14 mouse cellular contexts compared by ENCODE assay signal in genomic region chr10:81175345-81175701, GRCm38 (mm10). TPM values are rescaled to one million over a fixed set of nuclear protein-coding genes. Genes with fewer than 3 reads are reported as not detected.
DNase-seq lines count a peak whose midpoint lies in the region; ATAC-seq and TF ChIP-seq lines count a peak whose summit lies in the region.
"Not testable (repeated sequence)": the region's sequence is repeated elsewhere in the genome, so short reads cannot be mapped to it uniquely, and the experiment has no call there.
"Had no signal": no experiment of that assay in that cellular context is flagged by ENCODE, and none has a peak within 500 bp of the region (broad histone marks: within the 10 kb centered on the region; RNA-seq: fewer than 3 reads in every experiment).

No protein-coding gene starts in this region.

- H3K4me2 ChIP-seq in CH12.LX (ENCODE audit: insufficient read depth, low read depth, poor library complexity, severe bottlenecking), result peak overlapping the region; percentile 93
- peak overlapping the region; percentile 66 for H3K4me2 ChIP-seq in forebrain, embryonic 14.5 days (ENCODE audit: low read length)
- H3K4me2 ChIP-seq in heart, postnatal 0 days (ENCODE audit: low read depth, low read length), result peak overlapping the region; percentile 53
- H3K4me2 ChIP-seq in kidney, embryonic 14.5 days (replicated peaks; ENCODE audit: low read depth, low read length), result peak overlapping the region; percentile 83; the same call in 1 of the 2 replicates
- peak overlapping the region; percentile 99 for H3K4me2 ChIP-seq in liver, embryonic 11.5 days
- H3K4me2 ChIP-seq in midbrain, embryonic 11.5 days, result peak overlapping the region; percentile 74; the same call in 1 of the 2 replicates

- ATAC-seq in forebrain, embryonic 14.5 days; heart, postnatal 0 days (ENCODE audit: insufficient read depth, low read depth); kidney, embryonic 14.5 days (ENCODE audit: low FRiP score, low TSS enrichment); liver, embryonic 11.5 days (replicated peaks; ENCODE audit: low FRiP score); midbrain, embryonic 11.5 days (ENCODE audit: low FRiP score): not testable (repeated sequence)

- WGBS in forebrain, embryonic 14.5 days, result 9% methylated on average over 4 of the region's 4 CpGs
- WGBS in heart, postnatal 0 days, result 12% methylated on average over 4 of the region's 4 CpGs
- WGBS in kidney, embryonic 14.5 days, result 5% methylated on average over 4 of the region's 4 CpGs
- 9% methylated on average over 4 of the region's 4 CpGs for WGBS in liver, embryonic 11.5 days
- whole genome bisulfite sequencing in midbrain, embryonic 11.5 days, result 13% methylated on average over 4 of the region's 4 CpGs
- 2% methylated on average over 4 of the region's 4 CpGs for whole genome bisulfite sequencing in small intestine, adult 2 months

- peaks cover 38% of the 10 kb centered on the region for H3K79me2 ChIP-seq in CH12.LX (replicated peaks; ENCODE audit: control insufficient read depth, extremely low read depth, insufficient read depth, poor library complexity, severe bottlenecking)

- in situ Hi-C loops in CH12.LX (cut with MboI; ENCODE audit: low pct_ligation_motif_present, low pct_unique_long_range_greater_than_20kb, low sequenced_read_pairs), result loop anchor here (10.0 kb wide), 1 partner anchor 101 kb away; the partner anchor contains the start of gene Thop1

- not testable (repeated sequence) for H3K27ac ChIP-seq in CH12.LX (ENCODE audit: insufficient read depth, low read depth); cortical plate, adult 2 months (ENCODE audit: insufficient read depth, low read length)
- H3K27ac ChIP-seq in forebrain, embryonic 14.5 days (ENCODE audit: low read depth, low read length), result peak overlapping the region; percentile 93
- H3K27ac ChIP-seq in heart, postnatal 0 days (ENCODE audit: low read depth), result peak overlapping the region; percentile 95
- H3K27ac ChIP-seq in kidney, embryonic 14.5 days (ENCODE audit: low read depth, low read length), result peak overlapping the region; percentile 92
- H3K27ac ChIP-seq in liver, embryonic 11.5 days (ENCODE audit: low read depth, low read length), result peak overlapping the region; percentile 92; the same call in 1 of the 2 replicates
- H3K27ac ChIP-seq in midbrain, embryonic 11.5 days (ENCODE audit: low read depth, low read length), result peak overlapping the region; percentile 86
- H3K27ac ChIP-seq in small intestine, adult 2 months (ENCODE audit: insufficient read depth, low read depth, low read length), result peak overlapping the region; percentile 78

- not testable (repeated sequence) for TF ChIP-seq EP300 in CH12.LX (IDR thresholded peaks at IDR 0.05; ENCODE audit: low read length); heart, postnatal 0 days (IDR thresholded peaks at IDR 0.05; ENCODE audit: low read depth)

- TF ChIP-seq RAD21 in CH12.LX (IDR thresholded peaks at IDR 0.05; ENCODE audit: low read depth, low read length), result not testable (repeated sequence)

- 0 out of 2 replicates have a peak overlapping the region, but pooled peaks have one; percentile 9 for H3K9ac ChIP-seq in CH12.LX (ENCODE audit: insufficient read depth, low read depth)
- H3K9ac ChIP-seq in forebrain, embryonic 14.5 days (ENCODE audit: low read length), result peak overlapping the region; percentile 66
- H3K9ac ChIP-seq in heart, postnatal 0 days (replicated peaks; ENCODE audit: low read depth, low read length); liver, embryonic 11.5 days (ENCODE audit: low read depth, low read length): not testable (repeated sequence)
- H3K9ac ChIP-seq in kidney, embryonic 14.5 days (ENCODE audit: low read depth, low read length), result peak overlapping the region; percentile 57; the same call in 1 of the 2 replicates
- H3K9ac ChIP-seq in midbrain, embryonic 11.5 days (ENCODE audit: low read length), result peak overlapping the region; percentile 79; the same call in 1 of the 2 replicates

- not testable (repeated sequence) for DNase-seq in CH12.LX (ENCODE audit: extremely low read depth); heart, postnatal 0 days (ENCODE audit: low spot score); liver, embryonic 11.5 days (ENCODE audit: low spot score); midbrain, embryonic 11.5 days (ENCODE audit: low spot score, missing footprints)
- DNase-seq in forebrain, embryonic 14.5 days (ENCODE audit: low spot score), result peak; percentile 72

- TF ChIP-seq CTCF in CH12.LX (conservative IDR thresholded peaks at IDR 0.05 in 1 of 2, IDR thresholded peaks at IDR 0.05 in 1 of 2; ENCODE audit: low read depth in 2 of 2, low read length in 2 of 2), result peak in 1 of 2 experiments; percentile 6; a peak in 1 of 4 replicates
- not testable (repeated sequence) for TF ChIP-seq CTCF in cortical plate, adult 2 months (IDR thresholded peaks at IDR 0.05; ENCODE audit: extremely low read depth, insufficient read depth, low read length); heart, postnatal 0 days (IDR thresholded peaks at IDR 0.05; ENCODE audit: low read depth); small intestine, adult 2 months (IDR thresholded peaks at IDR 0.05; ENCODE audit: extremely low read depth, insufficient read length, insufficient replicate concordance, low read depth, low read length)

- TF ChIP-seq POLR2A in CH12.LX (IDR thresholded peaks at IDR 0.05; ENCODE audit: low read depth, low read length); cortical plate, adult 2 months (IDR thresholded peaks at IDR 0.05; ENCODE audit: extremely low read depth, insufficient read depth, low read length); small intestine, adult 2 months (IDR thresholded peaks at IDR 0.05; ENCODE audit: low read depth, low read length): not testable (repeated sequence)

- H3K4me3 ChIP-seq in CH12.LX (replicated peaks in 1 of 3; ENCODE audit: low read depth in 2 of 3, low read length in 2 of 3, poor library complexity in 1 of 3), result peak overlapping the region in 1 of 3 experiments; percentile 28
- H3K4me3 ChIP-seq in cortical plate, adult 2 months (ENCODE audit: insufficient read depth, low read length), result peak overlapping the region; percentile 24; the same call in 1 of the 2 replicates
- peak overlapping the region; percentile 36; the same call in 1 of the 2 replicates for H3K4me3 ChIP-seq in forebrain, embryonic 14.5 days (ENCODE audit: low read depth, low read length)
- H3K4me3 ChIP-seq in heart, postnatal 0 days (ENCODE audit: low read depth, low read length), result peak overlapping the region; percentile 29
- peak overlapping the region; percentile 38; the same call in 1 of the 2 replicates for H3K4me3 ChIP-seq in kidney, embryonic 14.5 days (ENCODE audit: low read length)
- H3K4me3 ChIP-seq in liver, embryonic 11.5 days (ENCODE audit: low read depth, low read length), result peak overlapping the region; percentile 41; the same call in 1 of the 2 replicates
- H3K4me3 ChIP-seq in midbrain, embryonic 11.5 days (ENCODE audit: low read depth, low read length); small intestine, adult 2 months (ENCODE audit: low read depth, low read length): not testable (repeated sequence)

- H3K9me3 ChIP-seq in CH12.LX (replicated peaks; ENCODE audit: low read length); forebrain, embryonic 14.5 days (replicated peaks; ENCODE audit: control insufficient read depth, low read length); heart, postnatal 0 days (replicated peaks; ENCODE audit: control insufficient read depth, low read length); kidney, embryonic 14.5 days (ENCODE audit: control insufficient read depth, low read length); liver, embryonic 11.5 days (ENCODE audit: control insufficient read depth, low read length); midbrain, embryonic 11.5 days (ENCODE audit: control insufficient read depth, low read length): not testable (repeated sequence)

- dilution Hi-C loops in CH12.LX (cut with MboI; ENCODE audit: extremely low pct_ligation_motif_present, extremely low pct_unique_long_range_greater_than_20kb, low sequenced_read_pairs), result not testable (repeated sequence)

- H3K36me3 ChIP-seq in CH12.LX (replicated peaks in 1 of 2; ENCODE audit: control insufficient read depth in 1 of 2, insufficient read depth in 1 of 2, low read length in 1 of 2), result peaks cover 30 to 33% of the 10 kb centered on the region in 2 experiments
- H3K36me3 ChIP-seq in forebrain, embryonic 14.5 days (ENCODE audit: control insufficient read depth, insufficient read depth, low read length), result peaks cover 30% of the 10 kb centered on the region
- peaks cover 31% of the 10 kb centered on the region for H3K36me3 ChIP-seq in heart, postnatal 0 days (replicated peaks; ENCODE audit: control insufficient read depth, insufficient read depth, low read length)
- H3K36me3 ChIP-seq in kidney, embryonic 14.5 days (ENCODE audit: control insufficient read depth, insufficient read depth, low read length), result peaks cover 32% of the 10 kb centered on the region
- H3K36me3 ChIP-seq in liver, embryonic 11.5 days (ENCODE audit: control insufficient read depth, insufficient read depth, low read length), result peaks cover 32% of the 10 kb centered on the region
- H3K36me3 ChIP-seq in midbrain, embryonic 11.5 days (ENCODE audit: control insufficient read depth, insufficient read depth, low read length), result peaks cover 25% of the 10 kb centered on the region
- peaks cover 31% of the 10 kb centered on the region for H3K36me3 ChIP-seq in small intestine, adult 2 months (ENCODE audit: control insufficient read depth, insufficient read depth, low read length)

- not testable (repeated sequence) for H3K27me3 ChIP-seq in CH12.LX (replicated peaks); forebrain, embryonic 14.5 days (replicated peaks; ENCODE audit: control insufficient read depth, insufficient read depth, low read length); heart, postnatal 0 days (ENCODE audit: control insufficient read depth, insufficient read depth, low read length); kidney, embryonic 14.5 days (ENCODE audit: control insufficient read depth, insufficient read depth, low read length); liver, embryonic 11.5 days (replicated peaks; ENCODE audit: control insufficient read depth, insufficient read depth, low read length); midbrain, embryonic 11.5 days (ENCODE audit: control insufficient read depth, insufficient read depth, low read length); small intestine, adult 2 months (ENCODE audit: control insufficient read depth, insufficient read depth, low read length)

- peaks cover 22 to 36% of the 10 kb centered on the region in 2 experiments for H3K4me1 ChIP-seq in CH12.LX (ENCODE audit: control insufficient read depth in 1 of 2, insufficient read depth in 2 of 2)
- not testable (repeated sequence) for H3K4me1 ChIP-seq in cortical plate, adult 2 months (ENCODE audit: control insufficient read depth, insufficient read depth, low read length)
- H3K4me1 ChIP-seq in forebrain, embryonic 14.5 days (ENCODE audit: control insufficient read depth, insufficient read depth, low read length), result peaks cover 25% of the 10 kb centered on the region
- peaks cover 20% of the 10 kb centered on the region for H3K4me1 ChIP-seq in heart, postnatal 0 days (ENCODE audit: control insufficient read depth, insufficient read depth)
- H3K4me1 ChIP-seq in kidney, embryonic 14.5 days (ENCODE audit: control insufficient read depth, insufficient read depth, low read length), result peaks cover 38% of the 10 kb centered on the region
- H3K4me1 ChIP-seq in liver, embryonic 11.5 days (replicated peaks; ENCODE audit: control insufficient read depth, insufficient read depth, low read length), result peaks cover 39% of the 10 kb centered on the region
- peaks cover 29% of the 10 kb centered on the region for H3K4me1 ChIP-seq in midbrain, embryonic 11.5 days (ENCODE audit: control insufficient read depth, insufficient read depth, low read length)
- peaks cover 19% of the 10 kb centered on the region for H3K4me1 ChIP-seq in small intestine, adult 2 months (ENCODE audit: control insufficient read depth, insufficient read depth, insufficient read length, low read length)

RNA-seq across cellular contexts. Expression of gene Eef2, which starts 1.1 kb away (rescaled TPM):
- total RNA-seq in CH12.LX (2012; rRNA removed) (3,382 and 4,660 TPM in 2 replicates), CH12.LX (2014; rRNA removed) (1,528 and 1,752 TPM in 2 replicates)
- 2,532 and 2,649 TPM in 2 replicates for polyA plus RNA-seq in CH12.LX (2012; ENCODE audit: insufficient read length, low read depth)
- polyA plus RNA-seq in cortical plate, adult 2 months (2012; rRNA removed), result 1,040 and 1,088 TPM in 2 replicates
- polyA plus RNA-seq in forebrain, embryonic 14.5 days (2014; fragmentation: Nextera tagmentation; extraction: Ambion mirVana), result 474 and 520 TPM in 2 replicates
- total RNA-seq in heart, postnatal 0 days (2014; rRNA removed; ENCODE audit: low replicate concordance), result 1,828 and 2,004 TPM in 2 replicates
- 353 and 370 TPM in 2 replicates for polyA plus RNA-seq in heart, postnatal 0 days (2015; fragmentation: Nextera tagmentation; extraction: Ambion mirVana)
- 465 and 473 TPM in 2 replicates for polyA plus RNA-seq in kidney, embryonic 14.5 days (2014; fragmentation: Nextera tagmentation; extraction: Ambion mirVana)
- polyA plus RNA-seq in liver, embryonic 11.5 days (2014; fragmentation: Nextera tagmentation; extraction: Ambion mirVana), result 626 and 647 TPM in 2 replicates
- 398 and 422 TPM in 2 replicates for polyA plus RNA-seq in midbrain, embryonic 11.5 days (2014; fragmentation: Nextera tagmentation; extraction: Ambion mirVana)
- polyA plus RNA-seq in small intestine, adult 2 months (2012; rRNA removed), result 755 and 1,606 TPM in 2 replicates

RNA-seq across cellular contexts. Expression of gene Dapk3, which starts 7.5 kb away (rescaled TPM):
- total RNA-seq in CH12.LX (2012; rRNA removed) (43.9 and 46.2 TPM in 2 replicates), CH12.LX (2014; rRNA removed) (25.4 and 27.5 TPM in 2 replicates)
- 39.5 and 44.5 TPM in 2 replicates for polyA plus RNA-seq in CH12.LX (2012; ENCODE audit: insufficient read length, low read depth)
- 71.2 and 77.1 TPM in 2 replicates for polyA plus RNA-seq in cortical plate, adult 2 months (2012; rRNA removed)
- 49.0 and 50.0 TPM in 2 replicates for polyA plus RNA-seq in forebrain, embryonic 14.5 days (2014; fragmentation: Nextera tagmentation; extraction: Ambion mirVana)
- total RNA-seq in heart, postnatal 0 days (2014; rRNA removed; ENCODE audit: low replicate concordance), result 56.5 and 72.7 TPM in 2 replicates
- 29.0 and 31.7 TPM in 2 replicates for polyA plus RNA-seq in heart, postnatal 0 days (2015; fragmentation: Nextera tagmentation; extraction: Ambion mirVana)
- polyA plus RNA-seq in kidney, embryonic 14.5 days (2014; fragmentation: Nextera tagmentation; extraction: Ambion mirVana), result 45.7 and 58.0 TPM in 2 replicates
- 44.5 and 45.6 TPM in 2 replicates for polyA plus RNA-seq in liver, embryonic 11.5 days (2014; fragmentation: Nextera tagmentation; extraction: Ambion mirVana)
- polyA plus RNA-seq in midbrain, embryonic 11.5 days (2014; fragmentation: Nextera tagmentation; extraction: Ambion mirVana), result 49.7 and 50.6 TPM in 2 replicates
- 102 and 228 TPM in 2 replicates for polyA plus RNA-seq in small intestine, adult 2 months (2012; rRNA removed)

RNA-seq across cellular contexts. Expression of gene Pias4, which starts 7.6 kb away (rescaled TPM):
- total RNA-seq in CH12.LX (2012; rRNA removed), result 24.3 and 26.6 TPM in 2 replicates
- 13.6 and 15.3 TPM in 2 replicates for total RNA-seq in CH12.LX (2014; rRNA removed)
- 26.5 and 33.5 TPM in 2 replicates for polyA plus RNA-seq in CH12.LX (2012; ENCODE audit: insufficient read length, low read depth)
- polyA plus RNA-seq in cortical plate, adult 2 months (2012; rRNA removed), result 21.3 and 22.5 TPM in 2 replicates
- 44.0 and 45.5 TPM in 2 replicates for polyA plus RNA-seq in forebrain, embryonic 14.5 days (2014; fragmentation: Nextera tagmentation; extraction: Ambion mirVana)
- 14.4 and 19.6 TPM in 2 replicates for total RNA-seq in heart, postnatal 0 days (2014; rRNA removed; ENCODE audit: low replicate concordance)
- 19.8 and 20.7 TPM in 2 replicates for polyA plus RNA-seq in heart, postnatal 0 days (2015; fragmentation: Nextera tagmentation; extraction: Ambion mirVana)
- polyA plus RNA-seq in kidney, embryonic 14.5 days (2014; fragmentation: Nextera tagmentation; extraction: Ambion mirVana), result 45.3 and 48.4 TPM in 2 replicates
- 41.2 and 50.9 TPM in 2 replicates for polyA plus RNA-seq in liver, embryonic 11.5 days (2014; fragmentation: Nextera tagmentation; extraction: Ambion mirVana)
- polyA plus RNA-seq in midbrain, embryonic 11.5 days (2014; fragmentation: Nextera tagmentation; extraction: Ambion mirVana), result 42.1 and 46.5 TPM in 2 replicates
- 29.1 and 53.3 TPM in 2 replicates for polyA plus RNA-seq in small intestine, adult 2 months (2012; rRNA removed)

RNA-seq across cellular contexts. Expression of gene 4930442H23Rik, which starts 8.3 kb away (rescaled TPM):
- 0.29 TPM in 1 of 2 replicates, not detected in the other for total RNA-seq in CH12.LX (2012; rRNA removed)
- total RNA-seq in CH12.LX (2014; rRNA removed), result not detected in 2 replicates
- polyA plus RNA-seq in CH12.LX (2012; ENCODE audit: insufficient read length, low read depth), result 0.27 and 0.35 TPM in 2 replicates
- polyA plus RNA-seq in cortical plate, adult 2 months (2012; rRNA removed), result not detected in 2 replicates
- polyA plus RNA-seq in forebrain, embryonic 14.5 days (2014; fragmentation: Nextera tagmentation; extraction: Ambion mirVana), result not detected in 2 replicates
- total RNA-seq in heart, postnatal 0 days (2014; rRNA removed; ENCODE audit: low replicate concordance), result not detected in 2 replicates
- polyA plus RNA-seq in heart, postnatal 0 days (2015; fragmentation: Nextera tagmentation; extraction: Ambion mirVana), result 0.12 TPM in 1 of 2 replicates, not detected in the other
- not detected in 2 replicates for polyA plus RNA-seq in kidney, embryonic 14.5 days (2014; fragmentation: Nextera tagmentation; extraction: Ambion mirVana)
- polyA plus RNA-seq in liver, embryonic 11.5 days (2014; fragmentation: Nextera tagmentation; extraction: Ambion mirVana), result not detected in 2 replicates
- not detected in 2 replicates for polyA plus RNA-seq in midbrain, embryonic 11.5 days (2014; fragmentation: Nextera tagmentation; extraction: Ambion mirVana)
- polyA plus RNA-seq in small intestine, adult 2 months (2012; rRNA removed), result not detected in 2 replicates
- total RNA-seq: adrenal gland, adult 18-20 months; gastrocnemius, postnatal 10 days; heart, postnatal 4 days; left cerebral cortex, postnatal 10 days; megakaryocyte, adult 5-6 weeks had no signal
- polyA plus RNA-seq: large intestine, adult 2 months had no signal

RNA-seq across cellular contexts. Expression of gene Nmrk2, which starts 26.5 kb away (rescaled TPM):
- 0.08 TPM in 1 of 2 replicates, not detected in the other for total RNA-seq in CH12.LX (2012; rRNA removed)
- not detected in 2 replicates for total RNA-seq in CH12.LX (2014; rRNA removed)
- polyA plus RNA-seq in CH12.LX (2012; ENCODE audit: insufficient read length, low read depth), result not detected in 2 replicates
- polyA plus RNA-seq in cortical plate, adult 2 months (2012; rRNA removed), result 0.13 and 0.19 TPM in 2 replicates
- not detected in 2 replicates for polyA plus RNA-seq in forebrain, embryonic 14.5 days (2014; fragmentation: Nextera tagmentation; extraction: Ambion mirVana)
- 30.5 and 35.2 TPM in 2 replicates for total RNA-seq in heart, postnatal 0 days (2014; rRNA removed; ENCODE audit: low replicate concordance)
- polyA plus RNA-seq in heart, postnatal 0 days (2015; fragmentation: Nextera tagmentation; extraction: Ambion mirVana), result 13.0 and 14.2 TPM in 2 replicates
- not detected in 2 replicates for polyA plus RNA-seq in kidney, embryonic 14.5 days (2014; fragmentation: Nextera tagmentation; extraction: Ambion mirVana)
- not detected in 2 replicates for polyA plus RNA-seq in liver, embryonic 11.5 days (2014; fragmentation: Nextera tagmentation; extraction: Ambion mirVana)
- polyA plus RNA-seq in midbrain, embryonic 11.5 days (2014; fragmentation: Nextera tagmentation; extraction: Ambion mirVana), result not detected in 2 replicates
- not detected in 2 replicates for polyA plus RNA-seq in small intestine, adult 2 months (2012; rRNA removed)
- total RNA-seq: adrenal gland, adult 18-20 months; left cerebral cortex, postnatal 10 days; megakaryocyte, adult 5-6 weeks had no signal
- polyA plus RNA-seq: large intestine, adult 2 months had no signal
